Mouse (Mus musculus) hematopoietic stem cell, adult 5-6 weeks (primary cell): Measurements from ENCODE around the gene Cpne6. TPM values are rescaled to one million over a fixed set of nuclear protein-coding genes. Genes with fewer than 3 reads are reported as not detected.
A peak's percentile ranks its signal among the peaks of the same experiment; 100 is the strongest.

Experiments used
- ATAC-seq, 2 experiments: fragments of 125-278 bp in 1 of 2; replicated peaks in 1 of 2; 2 replicates each; pipeline ENCODE4 v1.8.0; 2016 to 2017; ENCODE audit warnings: inconsistent platforms in 2 of 2, mild to moderate bottlenecking in 2 of 2, moderate number of reproducible peaks in 2 of 2, low read depth in 1 of 2, moderate TSS enrichment in 1 of 2; ENCODE audit not compliant: low FRiP score in 2 of 2, poor library complexity in 2 of 2, severe bottlenecking in 2 of 2, insufficient read depth in 1 of 2, low TSS enrichment in 1 of 2
- total RNA-seq: library from RNA; stranded (forward); fragments of 172-1452, 232-1000 nt; gene quantifications from 2 replicates; pipeline ENCODE4 v1.2.3, GENCODE M21; 2017

Gene Cpne6
- total RNA-seq, 1 experiment from 2014 or later: not detected

DNA sequence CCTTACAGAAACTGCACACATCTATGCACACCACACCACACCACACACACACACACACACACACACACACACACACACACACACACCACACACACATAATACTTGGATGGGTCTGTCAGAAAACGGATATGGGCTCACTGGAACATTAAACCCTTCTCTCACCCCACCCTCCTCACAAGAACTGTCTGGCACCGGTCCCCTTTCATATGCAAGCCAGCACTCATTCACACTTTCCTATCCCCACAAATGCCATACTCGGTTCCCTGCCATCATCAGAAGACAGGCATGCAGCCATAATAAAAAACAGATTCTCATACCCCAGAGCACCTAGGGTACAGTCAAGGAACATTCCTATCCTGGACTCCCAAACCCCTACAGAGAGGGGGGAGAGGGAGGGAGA, 18.1 kb upstream of the Cpne6 start:
- ATAC-seq: no peak

GRCm38 (mm10) chr14:55495509-55496240, 14.6 kb upstream of the Cpne6 start:
- no peak for ATAC-seq

- ATAC-seq: no peak
These were observed 13.3 kb upstream of the Cpne6 start for GRCm38 (mm10) chr14:55496761-55497448.

- peak; percentile 88 for ATAC-seq
These were observed 12.8 kb upstream of the Cpne6 start for GRCm38 (mm10) chr14:55497449-55497821.

DNA sequence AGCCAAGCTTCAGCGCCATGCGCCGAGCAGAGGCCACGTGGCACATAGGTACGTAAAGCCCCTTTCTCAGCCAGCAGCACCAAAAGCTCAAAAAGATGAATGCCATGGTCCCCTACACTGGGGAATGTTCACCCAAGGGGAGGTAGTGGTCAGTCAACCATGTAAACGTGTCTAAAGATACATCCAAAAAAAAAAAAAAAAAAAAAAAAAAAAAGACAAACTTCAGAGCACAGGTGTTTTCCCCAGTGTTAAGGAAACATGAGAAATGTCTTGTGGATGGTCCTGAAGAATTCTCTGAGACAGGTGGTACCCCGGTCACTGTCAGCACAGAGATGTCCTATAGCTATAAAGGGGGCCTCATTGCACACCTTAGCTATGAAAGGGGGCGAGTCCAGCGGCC, 4.6 kb upstream of the Cpne6 start:
- no peak for ATAC-seq

GRCm38 (mm10) chr14:55507801-55508200, 2.4 kb upstream of the Cpne6 start:
- no peak for ATAC-seq

- 0 out of 4 replicates have a peak, but pooled peaks of 1 of the 2 experiments have one; percentile 17 for ATAC-seq
These were observed 705 bp upstream of the Cpne6 start for GRCm38 (mm10) chr14:55509540-55509939.

DNA sequence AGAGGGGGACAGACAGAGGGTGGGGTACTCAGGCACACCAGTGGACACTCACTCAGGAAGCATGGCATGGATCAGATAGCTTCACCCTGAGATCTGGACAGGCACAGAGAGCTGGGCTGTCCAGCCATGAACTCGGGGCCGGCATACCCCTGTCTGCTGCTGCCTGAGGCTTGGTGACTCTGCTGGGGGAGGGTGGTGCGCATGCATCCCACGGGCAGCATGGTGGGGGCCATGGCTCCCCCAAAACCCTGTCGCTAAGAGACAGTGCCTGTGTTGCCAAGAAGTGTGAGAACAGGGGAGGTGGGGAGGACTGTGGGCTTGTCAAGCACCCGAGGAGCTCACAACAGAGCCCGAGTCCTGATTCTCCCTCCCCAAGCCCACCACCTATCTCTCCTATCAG, 792 bp downstream of the Cpne6 start:
- ATAC-seq: no peak

DNA sequence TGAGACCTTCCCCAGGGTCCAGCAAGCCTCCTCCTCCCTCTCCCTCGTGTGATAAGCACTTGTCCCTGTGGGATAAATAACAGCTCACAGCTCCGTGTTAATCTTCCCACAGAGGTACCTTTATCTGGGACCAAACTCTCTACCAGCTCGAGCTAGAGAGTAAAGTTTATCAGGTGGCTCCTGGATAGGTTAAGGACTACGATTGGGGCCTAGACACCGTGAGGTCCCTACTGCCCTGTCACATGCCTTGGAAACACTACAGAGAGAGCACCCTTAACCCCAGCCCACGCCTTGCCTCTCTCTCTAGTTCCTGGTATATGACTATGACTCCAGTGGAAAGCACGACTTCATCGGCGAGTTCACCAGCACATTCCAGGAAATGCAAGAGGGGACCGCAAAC, 3.7 kb downstream of the Cpne6 start:
- no peak for ATAC-seq

- no peak for ATAC-seq
These were observed 5.6 kb downstream of the Cpne6 start for GRCm38 (mm10) chr14:55515846-55516245.

- ATAC-seq: no peak
These were observed 8.7 kb downstream of the Cpne6 start for GRCm38 (mm10) chr14:55518897-55519296.

DNA sequence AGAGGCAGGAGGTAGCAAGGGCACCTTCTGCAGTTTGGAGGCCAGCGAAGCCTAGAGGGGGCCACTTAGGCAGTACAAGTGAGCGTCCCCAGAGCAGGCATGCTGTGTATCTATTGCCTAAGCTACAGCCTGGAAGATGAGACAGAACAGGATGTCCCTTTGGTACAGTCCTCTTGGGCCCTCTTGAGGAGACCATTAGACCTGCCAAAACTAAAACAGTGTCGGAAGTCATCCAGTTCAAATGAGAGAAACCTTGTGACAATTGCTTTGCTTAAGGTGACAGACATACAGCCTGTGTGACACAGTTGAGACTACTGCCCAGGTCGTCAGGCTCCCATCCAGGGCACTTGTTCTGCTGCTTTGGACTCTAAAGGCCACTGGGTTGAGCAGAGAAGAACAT, 9.4 kb downstream of the Cpne6 start:
- no peak for ATAC-seq

DNA sequence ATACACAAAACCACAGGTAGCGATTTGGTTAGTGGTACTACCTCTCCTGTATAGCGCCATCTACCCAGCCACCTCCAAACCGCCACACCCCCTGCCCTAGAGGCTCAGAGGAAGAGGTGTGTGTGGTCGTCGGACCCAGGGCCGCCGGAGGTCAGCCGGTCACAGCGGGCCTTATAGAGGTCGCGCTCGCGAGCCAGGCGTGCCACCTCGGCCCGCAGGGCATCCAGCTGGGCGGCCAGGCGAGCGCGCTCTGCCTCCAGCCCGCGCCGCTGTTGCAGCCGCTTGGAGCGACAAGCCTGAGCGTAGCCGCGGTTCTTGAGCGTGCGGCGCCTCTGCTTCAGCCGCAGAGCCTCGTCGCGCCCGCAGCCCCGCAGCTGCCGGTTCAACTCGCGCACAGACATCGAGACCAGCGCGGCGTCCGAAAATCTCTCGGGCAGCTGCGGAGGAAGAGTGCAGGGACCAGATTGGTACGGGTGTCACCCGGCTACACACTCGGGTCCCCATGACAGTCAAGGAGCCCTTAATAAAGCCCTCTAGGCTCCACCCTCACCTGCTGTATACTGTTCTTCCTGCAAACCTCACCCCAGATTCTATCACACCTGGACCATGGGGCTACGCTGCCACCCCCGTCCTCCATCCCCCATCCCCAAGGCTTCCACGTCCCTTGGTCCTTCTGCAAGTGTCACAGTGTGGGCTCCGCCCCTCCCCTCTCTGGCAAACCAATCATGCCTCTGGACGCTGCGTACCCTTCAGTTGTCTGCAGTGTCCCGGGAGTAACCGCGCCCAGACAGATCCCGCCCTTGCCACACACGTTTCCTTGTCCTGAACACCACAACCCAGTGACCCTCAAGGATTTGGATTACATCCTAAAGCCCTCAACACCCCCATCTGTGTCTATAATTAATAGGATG, 10.5 kb downstream of the Cpne6 start:
- ATAC-seq: peak in 1 of 2 experiments; percentile 44; a peak in 2 of 4 replicates

DNA sequence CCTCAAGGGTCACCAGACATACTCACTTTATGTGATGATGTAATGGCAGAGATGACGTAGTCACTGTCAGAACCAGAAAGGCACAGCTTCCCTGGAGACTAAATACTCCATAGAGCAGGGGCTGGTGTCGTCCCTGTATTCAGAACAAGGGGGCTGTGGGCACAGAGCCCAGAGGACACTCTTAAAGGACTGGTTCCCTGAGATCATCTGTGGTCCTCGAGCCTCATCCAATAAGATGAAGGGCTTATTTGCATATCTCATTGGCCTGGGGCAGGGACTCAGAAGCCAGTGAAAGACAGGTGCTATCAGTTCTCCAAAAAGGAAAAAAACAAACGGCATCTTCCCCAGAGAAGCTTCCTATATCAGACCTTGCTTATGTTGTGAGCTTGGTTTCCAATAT, 13.8 kb downstream of the Cpne6 start:
- ATAC-seq: no peak

DNA sequence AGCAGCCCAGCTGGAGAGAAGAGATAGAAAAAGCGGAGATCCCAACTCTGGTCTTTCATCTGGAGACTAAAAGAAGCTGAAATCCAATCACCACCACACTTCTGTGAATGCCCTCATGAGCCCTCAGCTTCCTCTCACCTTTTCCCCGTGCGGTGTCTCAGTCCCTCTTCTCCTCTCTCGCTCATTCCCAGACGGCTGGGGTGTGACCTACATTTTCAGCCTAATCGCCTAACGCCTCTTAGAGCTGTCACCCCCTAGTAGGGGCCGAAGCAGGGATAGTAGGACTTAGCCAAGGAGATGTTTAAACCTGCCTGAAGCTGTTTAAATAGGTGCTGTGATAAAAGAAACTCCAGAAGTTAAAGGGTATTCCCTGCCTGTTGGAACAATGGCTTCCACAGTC, 14.5 kb downstream of the Cpne6 start, which contains the start of gene Nrl:
Nrl (minus strand) TSS at position 197 of the 400 bp plus-strand sequence.
- ATAC-seq: no peak

DNA sequence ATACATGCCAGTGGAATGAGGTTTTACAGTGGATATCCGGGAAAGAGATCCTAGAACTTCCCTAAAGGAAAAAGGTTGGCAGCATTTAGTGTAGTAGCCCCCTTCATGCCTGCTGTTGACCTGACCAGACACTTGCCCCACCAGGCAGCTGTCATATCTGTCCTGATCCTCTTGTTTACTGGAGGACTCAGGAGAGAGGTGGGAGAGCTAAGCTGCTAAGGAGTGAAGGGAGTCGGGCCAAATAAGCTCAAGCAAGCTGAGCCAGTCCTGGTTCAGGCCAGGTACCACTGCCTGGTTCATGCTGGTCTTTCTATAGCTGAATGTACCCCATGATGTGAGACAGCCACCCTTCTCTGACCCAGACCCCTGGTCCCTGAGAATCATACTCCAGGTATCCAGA, 16.4 kb downstream of the Cpne6 start:
- ATAC-seq: no peak

DNA sequence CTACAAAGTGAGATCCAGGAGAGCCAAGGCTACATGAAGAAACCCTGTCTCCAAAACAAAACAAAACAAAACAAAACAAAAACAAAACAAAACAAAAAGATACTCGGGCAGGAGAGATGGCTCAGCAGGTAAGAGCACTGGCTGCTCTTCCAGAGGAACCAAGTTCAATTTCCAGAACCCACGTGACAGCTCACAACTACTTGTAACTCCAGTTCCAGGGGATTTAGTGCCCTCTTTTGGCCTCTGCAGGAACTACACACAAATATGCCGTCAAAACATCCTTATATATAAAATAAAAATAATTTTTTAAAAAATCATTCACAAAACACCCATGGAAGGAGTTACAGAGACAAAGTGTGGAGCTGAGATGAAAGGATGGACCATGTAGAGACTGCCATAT, 17.7 kb downstream of the Cpne6 start:
- ATAC-seq: no peak
